Mouse (Mus musculus) bone marrow, adult 2 months (tissue): ENCODE data around the gene Rasal3.

Source experiments
- CTCF ChIP-seq: fragments of 200-500 bp; IDR thresholded peaks from 2 replicates; pipeline ENCODE4 v1.5.1; 2011; ENCODE audit warnings: low read length, control low read depth; ENCODE audit not compliant: control insufficient read depth, insufficient read depth
- POLR2A ChIP-seq: fragments of 200-500 bp; IDR thresholded peaks from 2 replicates; pipeline ENCODE4 v1.6.1; 2011; ENCODE audit warnings: low read depth, mild to moderate bottlenecking, control low read depth, low read length, borderline replicate concordance; ENCODE audit not compliant: control insufficient read depth

- TF ChIP-seq POLR2A (no peak), CTCF (no peak)
These were observed 49.7 kb downstream of the Rasal3 start for GRCm38 (mm10) chr17:32353696-32354095.
